Mouse (Mus musculus) bone marrow, adult 2 months (tissue): Measurements from ENCODE around the gene Ncoa5.

ENCODE experiments used
- CTCF ChIP-seq: fragments of 200-500 bp; IDR thresholded peaks from 2 replicates; pipeline ENCODE4 v1.5.1; 2011; ENCODE audit warnings: low read length, control low read depth; ENCODE audit not compliant: control insufficient read depth, insufficient read depth
- POLR2A ChIP-seq: fragments of 200-500 bp; IDR thresholded peaks from 2 replicates; pipeline ENCODE4 v1.6.1; 2011; ENCODE audit warnings: low read depth, mild to moderate bottlenecking, control low read depth, low read length, borderline replicate concordance; ENCODE audit not compliant: control insufficient read depth

- no peak for TF ChIP-seq CTCF
- TF ChIP-seq POLR2A: no peak
Observed at GRCm38 (mm10) chr2:164960716-164961441, 73.8 kb downstream of the Ncoa5 start, which contains the start of gene Slc12a5.
